Mouse (Mus musculus): Measurements from ENCODE around the gene Gfy. TPM values are rescaled to one million over a fixed set of nuclear protein-coding genes. Genes with fewer than 3 reads are reported as not detected.

The Gfy gene
- total and polyA plus RNA-seq, 2 experiments from 2014 or later, result not detected

- H3K4me3 ChIP-seq (ENCODE audit: low read length), result no peak overlapping the region
- no peak overlapping the region for H3K27ac ChIP-seq
- no peaks in the 10 kb centered on the region for H3K36me3 ChIP-seq (ENCODE audit: insufficient read depth, low read length)
- H3K9ac ChIP-seq (replicated peaks; ENCODE audit: low read length), result no peak overlapping the region
- H3K4me2 ChIP-seq (ENCODE audit: low read depth, low read length), result no peak overlapping the region
- no peak for ATAC-seq
- 63% methylated on average over 7 of the region's 7 CpGs for WGBS
- H3K27me3 ChIP-seq (ENCODE audit: insufficient read depth, low read length), result peaks cover 61% of the 10 kb centered on the region
- no peaks in the 10 kb centered on the region for H3K9me3 ChIP-seq (ENCODE audit: low read length)
- H3K4me1 ChIP-seq (ENCODE audit: insufficient read depth, low read length), result peaks cover 5% of the 10 kb centered on the region; the same call in 1 of the 2 replicates
- peak; percentile 36 for TF ChIP-seq CTCF (IDR thresholded peaks at IDR 0.05; ENCODE audit: low read depth)
- no peak for DNase-seq (ENCODE audit: low spot score)
Observed at GRCm38 (mm10) chr7:45172974-45173373, 6.4 kb downstream of the Gfy start.

GRCm38 (mm10) chr7:45169495-45169894 is 9.9 kb downstream of the Gfy start:
- Histone ChIP-seq H3K4me3 (ENCODE audit: low read length) (no peak overlapping the region), H3K4me2 (ENCODE audit: low read depth, low read length) (no peak overlapping the region), H3K9me3 (ENCODE audit: low read length) (no peaks in the 10 kb centered on the region), H3K27ac (no peak overlapping the region), H3K36me3 (ENCODE audit: insufficient read depth, low read length) (no peaks in the 10 kb centered on the region), H3K27me3 (ENCODE audit: insufficient read depth, low read length) (peaks cover 49% of the 10 kb centered on the region), H3K9ac (replicated peaks; ENCODE audit: low read length) (no peak overlapping the region), H3K4me1 (ENCODE audit: insufficient read depth, low read length) (peaks cover 9% of the 10 kb centered on the region; the same call in 1 of the 2 replicates)
- TF ChIP-seq CTCF (IDR thresholded peaks at IDR 0.05; ENCODE audit: low read depth), result no peak
- 86% methylated on average over 3 of the region's 3 CpGs for WGBS
- ATAC-seq (no peak), DNase-seq (ENCODE audit: low spot score) (no peak)

DNA sequence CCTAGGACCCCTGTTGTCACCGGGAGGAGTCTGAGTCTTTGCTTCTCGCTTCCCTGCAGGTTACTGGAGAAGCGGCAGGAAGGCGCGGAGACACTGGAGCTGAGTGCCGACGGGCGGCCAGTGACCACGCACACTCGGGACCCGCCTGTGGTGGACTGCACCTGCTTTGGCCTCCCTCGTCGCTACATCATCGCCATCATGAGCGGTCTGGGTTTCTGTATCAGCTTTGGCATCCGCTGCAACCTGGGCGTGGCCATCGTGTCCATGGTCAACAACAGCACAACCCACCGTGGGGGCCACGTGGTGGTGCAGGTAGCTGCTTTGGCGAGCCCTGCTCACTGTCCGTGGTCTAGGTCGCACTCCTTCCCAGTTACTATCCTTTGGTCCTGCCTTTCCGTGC is 10.7 kb downstream of the Gfy start:
- 0 out of 2 replicates have a peak overlapping the region, but pooled peaks have one; percentile 10 for H3K4me3 ChIP-seq (ENCODE audit: low read length)
- ATAC-seq, result no peak
- no peak for DNase-seq (ENCODE audit: low spot score)
- peaks cover 41% of the 10 kb centered on the region for H3K27me3 ChIP-seq (ENCODE audit: insufficient read depth, low read length)
- no peak overlapping the region for H3K27ac ChIP-seq
- WGBS, result 6% methylated on average over 24 of the region's 24 CpGs
- no peak for TF ChIP-seq CTCF (IDR thresholded peaks at IDR 0.05; ENCODE audit: low read depth)
- peak overlapping the region; percentile 42 for H3K4me2 ChIP-seq (ENCODE audit: low read depth, low read length)
- H3K36me3 ChIP-seq (ENCODE audit: insufficient read depth, low read length), result no peaks in the 10 kb centered on the region
- peak overlapping the region; percentile 22; the same call in 1 of the 2 replicates for H3K9ac ChIP-seq (replicated peaks; ENCODE audit: low read length)
- peaks cover 9% of the 10 kb centered on the region; the same call in 1 of the 2 replicates for H3K4me1 ChIP-seq (ENCODE audit: insufficient read depth, low read length)
- no peaks in the 10 kb centered on the region for H3K9me3 ChIP-seq (ENCODE audit: low read length)

GRCm38 (mm10) chr7:45167761-45168445 is 11.5 kb downstream of the Gfy start:
- no peak for ATAC-seq

GRCm38 (mm10) chr7:45166950-45167401 is 12.4 kb downstream of the Gfy start:
- Histone ChIP-seq H3K4me3 (ENCODE audit: low read length) (no peak overlapping the region), H3K27ac (no peak overlapping the region), H3K27me3 (ENCODE audit: insufficient read depth, low read length) (peaks cover 41% of the 10 kb centered on the region), H3K9me3 (ENCODE audit: low read length) (no peaks in the 10 kb centered on the region), H3K9ac (replicated peaks; ENCODE audit: low read length) (no peak overlapping the region), H3K36me3 (ENCODE audit: insufficient read depth, low read length) (no peaks in the 10 kb centered on the region), H3K4me2 (ENCODE audit: low read depth, low read length) (no peak overlapping the region), H3K4me1 (ENCODE audit: insufficient read depth, low read length) (peaks cover 9% of the 10 kb centered on the region; the same call in 1 of the 2 replicates)
- 18% methylated on average over 10 of the region's 10 CpGs for WGBS
- ATAC-seq (no peak), DNase-seq (ENCODE audit: low spot score) (no peak)
- no peak for TF ChIP-seq CTCF (IDR thresholded peaks at IDR 0.05; ENCODE audit: low read depth)

More at GRCm38 (mm10) chr7:45167761-45168445, 11.5 kb downstream of the Gfy start:
- 3% methylated on average over 19 of the region's 19 CpGs for WGBS
- peaks cover 9% of the 10 kb centered on the region; the same call in 1 of the 2 replicates for H3K4me1 ChIP-seq (ENCODE audit: insufficient read depth, low read length)
- H3K4me2 ChIP-seq (ENCODE audit: low read depth, low read length), result peak overlapping the region; percentile 42
- no peak overlapping the region for H3K27ac ChIP-seq
- H3K4me3 ChIP-seq (ENCODE audit: low read length), result no peak overlapping the region
- H3K27me3 ChIP-seq (ENCODE audit: insufficient read depth, low read length), result peaks cover 41% of the 10 kb centered on the region
- H3K36me3 ChIP-seq (ENCODE audit: insufficient read depth, low read length), result no peaks in the 10 kb centered on the region
- H3K9ac ChIP-seq (replicated peaks; ENCODE audit: low read length), result no peak overlapping the region
- TF ChIP-seq CTCF (IDR thresholded peaks at IDR 0.05; ENCODE audit: low read depth), result no peak
- H3K9me3 ChIP-seq (ENCODE audit: low read length), result no peaks in the 10 kb centered on the region
- no peak for DNase-seq (ENCODE audit: low spot score)

GRCm38 (mm10) chr7:45165701-45166100 is 13.7 kb downstream of the Gfy start:
- ATAC-seq, result no peak
- peaks cover 41% of the 10 kb centered on the region for H3K27me3 ChIP-seq (ENCODE audit: insufficient read depth, low read length)
- WGBS, result 52% methylated on average over 11 of the region's 11 CpGs

GRCm38 (mm10) chr7:45164833-45165232 is 14.5 kb downstream of the Gfy start:
- Histone ChIP-seq H3K9me3 (ENCODE audit: low read length) (no peaks in the 10 kb centered on the region), H3K4me3 (ENCODE audit: low read length) (no peak overlapping the region), H3K4me2 (ENCODE audit: low read depth, low read length) (no peak overlapping the region), H3K36me3 (ENCODE audit: insufficient read depth, low read length) (0 out of 2 replicates have a peak, but pooled peaks cover 4% of the 10 kb centered on the region), H3K27me3 (ENCODE audit: insufficient read depth, low read length) (peaks cover 38% of the 10 kb centered on the region), H3K9ac (replicated peaks; ENCODE audit: low read length) (no peak overlapping the region), H3K27ac (no peak overlapping the region), H3K4me1 (ENCODE audit: insufficient read depth, low read length) (peaks cover 9% of the 10 kb centered on the region; the same call in 1 of the 2 replicates)
- WGBS, result 67% methylated on average over 5 of the region's 5 CpGs
- ATAC-seq (no peak), DNase-seq (ENCODE audit: low spot score) (no peak)
- TF ChIP-seq CTCF (IDR thresholded peaks at IDR 0.05; ENCODE audit: low read depth), result no peak

More at GRCm38 (mm10) chr7:45165701-45166100, 13.7 kb downstream of the Gfy start:
- no peak overlapping the region for H3K4me3 ChIP-seq (ENCODE audit: low read length)
- H3K4me2 ChIP-seq (ENCODE audit: low read depth, low read length), result no peak overlapping the region
- no peaks in the 10 kb centered on the region for H3K9me3 ChIP-seq (ENCODE audit: low read length)
- H3K4me1 ChIP-seq (ENCODE audit: insufficient read depth, low read length), result peaks cover 9% of the 10 kb centered on the region; the same call in 1 of the 2 replicates
- TF ChIP-seq CTCF (IDR thresholded peaks at IDR 0.05; ENCODE audit: low read depth), result no peak
- no peak for DNase-seq (ENCODE audit: low spot score)
- H3K9ac ChIP-seq (replicated peaks; ENCODE audit: low read length), result no peak overlapping the region
- no peak overlapping the region for H3K27ac ChIP-seq
- H3K36me3 ChIP-seq (ENCODE audit: insufficient read depth, low read length), result no peaks in the 10 kb centered on the region
